8 mouse cellular contexts compared by ENCODE assay signal in the genomic region with DNA sequence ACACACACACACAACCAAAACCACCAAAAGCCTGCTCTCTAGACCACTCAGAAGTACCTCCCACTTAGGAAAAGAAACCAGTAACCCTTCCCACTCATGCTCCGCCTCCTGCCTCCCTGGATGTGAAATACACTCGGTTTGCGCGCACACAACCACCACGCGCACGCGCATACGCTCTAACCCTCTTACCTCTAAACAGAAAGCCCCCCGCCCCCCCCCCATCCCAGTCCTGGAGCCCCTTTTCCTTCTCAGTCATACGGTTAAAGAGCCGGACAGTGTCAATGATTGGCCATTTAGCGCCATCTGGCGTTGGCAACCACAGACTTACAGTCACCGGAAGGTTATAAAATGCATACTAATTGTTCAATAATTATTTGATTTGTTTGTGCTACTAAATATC. TPM values are rescaled to one million over a fixed set of nuclear protein-coding genes. Genes with fewer than 3 reads are reported as not detected.
DNase-seq lines count a peak whose midpoint lies in the region; ATAC-seq and TF ChIP-seq lines count a peak whose summit lies in the region.

No protein-coding gene starts in this region.

- no peaks in the 10 kb centered on the region for H3K79me2 ChIP-seq in CH12.LX (replicated peaks; ENCODE audit: control insufficient read depth, extremely low read depth, insufficient read depth, poor library complexity, severe bottlenecking)

- WGBS in cerebellum, adult 2 months: 2% methylated on average over 15 of the region's 15 CpGs
- WGBS in heart, embryonic 16.5 days: under 1% methylated on average over 15 of the region's 15 CpGs
- WGBS in limb, embryonic 10.5 days: 0% methylated on average over 15 of the region's 15 CpGs

- H3K4me3 ChIP-seq in cerebellum, adult 2 months (replicated peaks; ENCODE audit: insufficient read depth, low read depth, low read length): no peak overlapping the region
- H3K4me3 ChIP-seq in CH12.LX (replicated peaks in 1 of 3; ENCODE audit: low read depth in 2 of 3, low read length in 2 of 3, poor library complexity in 1 of 3): peak overlapping the region; percentile 2 to 31 (median 4)
- H3K4me3 ChIP-seq in heart, embryonic 16.5 days (ENCODE audit: low read length): peak overlapping the region; percentile 59
- peak overlapping the region; percentile 67 for H3K4me3 ChIP-seq in limb, embryonic 10.5 days

- no peak overlapping the region for H3K27ac ChIP-seq in cerebellum, adult 2 months (ENCODE audit: insufficient read depth, low read length)
- H3K27ac ChIP-seq in CH12.LX (ENCODE audit: insufficient read depth, low read depth): no peak overlapping the region
- no peak overlapping the region for H3K27ac ChIP-seq in heart, embryonic 16.5 days (ENCODE audit: low read length)
- H3K27ac ChIP-seq in limb, embryonic 10.5 days: peak overlapping the region; percentile 98

- H3K27me3 ChIP-seq in cerebellum, adult 2 months (ENCODE audit: control insufficient read depth, insufficient read depth, low read length): no peaks in the 10 kb centered on the region
- H3K27me3 ChIP-seq in CH12.LX (replicated peaks): peaks cover 76% of the 10 kb centered on the region
- H3K27me3 ChIP-seq in heart, embryonic 16.5 days (ENCODE audit: control insufficient read depth, insufficient read depth, low read length): peaks cover 22% of the 10 kb centered on the region
- 0 out of 2 replicates have a peak, but pooled peaks cover 20% of the 10 kb centered on the region for H3K27me3 ChIP-seq in limb, embryonic 10.5 days (ENCODE audit: low read depth, poor library complexity, severe bottlenecking)

- peaks cover 7% of the 10 kb centered on the region for H3K4me1 ChIP-seq in cerebellum, adult 2 months (ENCODE audit: control insufficient read depth, insufficient read depth, low read length)
- peaks cover 8 to 23% of the 10 kb centered on the region in 2 experiments; a peak in 3 of 4 replicates for H3K4me1 ChIP-seq in CH12.LX (ENCODE audit: control insufficient read depth in 1 of 2, insufficient read depth in 2 of 2)
- H3K4me1 ChIP-seq in heart, embryonic 16.5 days (ENCODE audit: control insufficient read depth, insufficient read depth, low read length): peaks cover 14% of the 10 kb centered on the region
- H3K4me1 ChIP-seq in limb, embryonic 10.5 days: peaks cover 55% of the 10 kb centered on the region

- H3K9ac ChIP-seq in CH12.LX (ENCODE audit: insufficient read depth, low read depth): no peak overlapping the region
- H3K9ac ChIP-seq in heart, embryonic 16.5 days (ENCODE audit: low read length): no peak overlapping the region

- peaks cover 6% of the 10 kb centered on the region for H3K9me3 ChIP-seq in CH12.LX (replicated peaks; ENCODE audit: low read length)
- H3K9me3 ChIP-seq in heart, embryonic 16.5 days (replicated peaks; ENCODE audit: control insufficient read depth, low read length): no peaks in the 10 kb centered on the region
- no peaks in the 10 kb centered on the region for H3K9me3 ChIP-seq in limb, embryonic 10.5 days (replicated peaks)

- dilution Hi-C loops in CH12.LX (cut with MboI; ENCODE audit: extremely low pct_ligation_motif_present, extremely low pct_unique_long_range_greater_than_20kb, low sequenced_read_pairs): no loop called here

- TF ChIP-seq EP300 in CH12.LX (IDR thresholded peaks at IDR 0.05; ENCODE audit: low read length): no peak

- H3K4me2 ChIP-seq in CH12.LX (ENCODE audit: insufficient read depth, low read depth, poor library complexity, severe bottlenecking): peak overlapping the region; percentile 65; the same call in 1 of the 2 replicates
- peak overlapping the region; percentile 65 for H3K4me2 ChIP-seq in heart, embryonic 16.5 days (ENCODE audit: low read depth, low read length)

- TF ChIP-seq CTCF in cerebellum, adult 2 months (IDR thresholded peaks at IDR 0.05; ENCODE audit: borderline replicate concordance, insufficient read depth, low read depth, low read length): peak; percentile 66; the same call in 1 of the 2 replicates
- peak in 1 of 2 experiments; percentile 76; a peak in 2 of 4 replicates for TF ChIP-seq CTCF in CH12.LX (conservative IDR thresholded peaks at IDR 0.05 in 1 of 2, IDR thresholded peaks at IDR 0.05 in 1 of 2; ENCODE audit: low read depth in 2 of 2, low read length in 2 of 2)

- DNase-seq in cerebellum, adult 2 months: peak; percentile 45 to 53
- DNase-seq in CH12.LX (ENCODE audit: extremely low read depth): peak; percentile 49
- peak; percentile 65 to 66 for DNase-seq in cerebellum, postnatal 36 days
- DNase-seq in limb, embryonic 10.5 days (ENCODE audit: low spot score): peak; percentile 92
- peak; percentile 81 for DNase-seq in mesoderm, embryonic 11.5 days (ENCODE audit: low read depth, low spot score)

- in situ Hi-C loops in CH12.LX (cut with MboI; ENCODE audit: low pct_ligation_motif_present, low pct_unique_long_range_greater_than_20kb, low sequenced_read_pairs): no loop called here

- no peak for TF ChIP-seq POLR2A in cerebellum, adult 2 months (IDR thresholded peaks at IDR 0.05; ENCODE audit: borderline replicate concordance, insufficient read depth, low read length)
- no peak for TF ChIP-seq POLR2A in CH12.LX (IDR thresholded peaks at IDR 0.05; ENCODE audit: low read depth, low read length)

- TF ChIP-seq RAD21 in CH12.LX (IDR thresholded peaks at IDR 0.05; ENCODE audit: low read depth, low read length): peak; percentile 58

- H3K36me3 ChIP-seq in CH12.LX (replicated peaks in 1 of 2; ENCODE audit: control insufficient read depth in 1 of 2, insufficient read depth in 1 of 2, low read length in 1 of 2): no peaks in the 10 kb centered on the region
- no peaks in the 10 kb centered on the region for H3K36me3 ChIP-seq in heart, embryonic 16.5 days (ENCODE audit: control insufficient read depth, insufficient read depth)
- 0 out of 2 replicates have a peak, but pooled peaks cover 3% of the 10 kb centered on the region for H3K36me3 ChIP-seq in limb, embryonic 10.5 days

- ATAC-seq in cerebellum, adult (ENCODE audit: insufficient number of reproducible peaks, low FRiP score, low TSS enrichment): no peak; the same call in 1 of the 2 replicates
- no peak for ATAC-seq in heart, embryonic 16.5 days (replicated peaks; ENCODE audit: extremely low read depth, insufficient read depth, low FRiP score)
- ATAC-seq in megakaryocyte-erythroid progenitor cell, adult 5-6 weeks (replicated peaks; ENCODE audit: low FRiP score, low TSS enrichment, poor library complexity, severe bottlenecking): no peak

TF ChIP-seq in CH12.LX, 34 proteins besides CTCF, POLR2A, EP300 and RAD21 (continues in another document):
- no peak for TF ChIP-seq IRF4 (IDR thresholded peaks at IDR 0.05; ENCODE audit: low read depth, low read length)
- no peak for TF ChIP-seq TCF12 (IDR thresholded peaks at IDR 0.05; ENCODE audit: low read depth, low read length)

RNA-seq across cellular contexts. Expression of a gene that starts 5.2 kb away (rescaled TPM):
- polyA plus RNA-seq in cerebellum, adult 2 months (2012; rRNA removed): 4.5 and 4.9 TPM in 2 replicates
- total RNA-seq in CH12.LX (2012; rRNA removed): not detected in 2 replicates
- not detected in 2 replicates for total RNA-seq in CH12.LX (2014; rRNA removed)
- polyA plus RNA-seq in CH12.LX (2012; ENCODE audit: insufficient read length, low read depth): not detected in 2 replicates
- 21.1 and 23.4 TPM in 2 replicates for polyA plus RNA-seq in heart, embryonic 16.5 days (2015; fragmentation: Nextera tagmentation; extraction: Ambion mirVana)
- 37.1 and 42.5 TPM in 2 replicates for polyA plus RNA-seq in limb, embryonic 10.5 days (2016; fragmentation: Nextera tagmentation; extraction: Ambion mirVana)
- total RNA-seq in megakaryocyte-erythroid progenitor cell, adult 5-6 weeks (2014; fragmentation: Nextera tagmentation): 3.2 and 3.3 TPM in 2 replicates
- total RNA-seq in megakaryocyte-erythroid progenitor cell, adult 5-6 weeks (2017): 0.27 and 4.1 TPM in 2 replicates

RNA-seq across cellular contexts. Expression of a gene that starts 12.3 kb away (rescaled TPM):
- 84.0 and 102 TPM in 2 replicates for polyA plus RNA-seq in cerebellum, adult 2 months (2012; rRNA removed)
- not detected in 2 replicates for total RNA-seq in CH12.LX (2012; rRNA removed)
- total RNA-seq in CH12.LX (2014; rRNA removed): not detected in 2 replicates
- not detected in 2 replicates for polyA plus RNA-seq in CH12.LX (2012; ENCODE audit: insufficient read length, low read depth)
- 3.2 and 4.6 TPM in 2 replicates for polyA plus RNA-seq in heart, embryonic 16.5 days (2015; fragmentation: Nextera tagmentation; extraction: Ambion mirVana)
- polyA plus RNA-seq in limb, embryonic 10.5 days (2016; fragmentation: Nextera tagmentation; extraction: Ambion mirVana): 2.4 and 2.5 TPM in 2 replicates
- 1.2 TPM in 1 of 2 replicates, not detected in the other for total RNA-seq in megakaryocyte-erythroid progenitor cell, adult 5-6 weeks (2014; fragmentation: Nextera tagmentation)
- total RNA-seq in megakaryocyte-erythroid progenitor cell, adult 5-6 weeks (2017): not detected in 2 replicates

RNA-seq across cellular contexts. Expression of a gene that starts 15.3 kb away (rescaled TPM):
- polyA plus RNA-seq in cerebellum, adult 2 months (2012; rRNA removed): 98.4 and 103 TPM in 2 replicates
- total RNA-seq in CH12.LX (2012; rRNA removed) (62.6 and 65.0 TPM in 2 replicates), CH12.LX (2014; rRNA removed) (63.6 and 72.4 TPM in 2 replicates)
- 33.1 and 39.0 TPM in 2 replicates for polyA plus RNA-seq in CH12.LX (2012; ENCODE audit: insufficient read length, low read depth)
- polyA plus RNA-seq in heart, embryonic 16.5 days (2015; fragmentation: Nextera tagmentation; extraction: Ambion mirVana): 94.1 and 98.6 TPM in 2 replicates
- polyA plus RNA-seq in limb, embryonic 10.5 days (2016; fragmentation: Nextera tagmentation; extraction: Ambion mirVana): 65.4 and 78.0 TPM in 2 replicates
- total RNA-seq in megakaryocyte-erythroid progenitor cell, adult 5-6 weeks (2014; fragmentation: Nextera tagmentation): 38.6 and 43.4 TPM in 2 replicates
- total RNA-seq in megakaryocyte-erythroid progenitor cell, adult 5-6 weeks (2017): 7.5 and 13.6 TPM in 2 replicates

RNA-seq across cellular contexts. Expression of a gene that starts 22.7 kb away (rescaled TPM):
- polyA plus RNA-seq in cerebellum, adult 2 months (2012; rRNA removed): 2.8 and 3.7 TPM in 2 replicates
- 0.47 and 0.92 TPM in 2 replicates for total RNA-seq in CH12.LX (2012; rRNA removed)
- 0.13 and 0.30 TPM in 2 replicates for total RNA-seq in CH12.LX (2014; rRNA removed)
- 0.74 and 0.89 TPM in 2 replicates for polyA plus RNA-seq in CH12.LX (2012; ENCODE audit: insufficient read length, low read depth)
- 1.8 and 2.2 TPM in 2 replicates for polyA plus RNA-seq in heart, embryonic 16.5 days (2015; fragmentation: Nextera tagmentation; extraction: Ambion mirVana)
- polyA plus RNA-seq in limb, embryonic 10.5 days (2016; fragmentation: Nextera tagmentation; extraction: Ambion mirVana): 3.1 and 3.5 TPM in 2 replicates
- 0.89 and 1.3 TPM in 2 replicates for total RNA-seq in megakaryocyte-erythroid progenitor cell, adult 5-6 weeks (2014; fragmentation: Nextera tagmentation)
- 0.66 TPM in 1 of 2 replicates, not detected in the other for total RNA-seq in megakaryocyte-erythroid progenitor cell, adult 5-6 weeks (2017)

RNA-seq across cellular contexts. Expression of a gene that starts 25.3 kb away (rescaled TPM):
- polyA plus RNA-seq in cerebellum, adult 2 months (2012; rRNA removed): 89.3 and 90.3 TPM in 2 replicates
- total RNA-seq in CH12.LX (2012; rRNA removed) (0.55 and 0.72 TPM in 2 replicates), CH12.LX (2014; rRNA removed) (0.23 TPM in 1 of 2 replicates, not detected in the other)
- polyA plus RNA-seq in CH12.LX (2012; ENCODE audit: insufficient read length, low read depth): 1.7 and 2.2 TPM in 2 replicates
- polyA plus RNA-seq in heart, embryonic 16.5 days (2015; fragmentation: Nextera tagmentation; extraction: Ambion mirVana): 2.3 and 2.8 TPM in 2 replicates
- polyA plus RNA-seq in limb, embryonic 10.5 days (2016; fragmentation: Nextera tagmentation; extraction: Ambion mirVana): 20.2 and 28.1 TPM in 2 replicates
- total RNA-seq in megakaryocyte-erythroid progenitor cell, adult 5-6 weeks (2014; fragmentation: Nextera tagmentation): 0.66 TPM in 1 of 2 replicates, not detected in the other
- not detected in 2 replicates for total RNA-seq in megakaryocyte-erythroid progenitor cell, adult 5-6 weeks (2017)

Comparison
In these comparisons a context has a peak if more than half of its experiments do, and no peak if none do; other contexts are left out.
1. RNA of a gene that starts 12.3 kb away (polyA plus RNA-seq): 84.0 to 102 TPM in cerebellum, adult 2 months; 3.2 to 4.6 TPM in heart, embryonic 16.5 days, 2.4 to 2.5 TPM in limb, embryonic 10.5 days and not detected in CH12.LX; every median in the first group is over 10 times any median in the second.
2. Peak in every context shown above with its lines, with median percentiles within 50 percentile points of each other: DNase-seq.